Mouse (Mus musculus) limb, embryonic 10.5 days (tissue): ENCODE data around the gene Dnaaf3. TPM values are rescaled to one million over a fixed set of nuclear protein-coding genes. Genes with fewer than 3 reads are reported as not detected.

Source experiments
- DNase-seq: peaks from one replicate; pipeline ENCODE4 v3.0.0-alpha.2; 2017; ENCODE audit warnings: low spot score
- H3K27ac ChIP-seq: fragments of 300-500 bp; sonication (generic); 2 replicates; pipeline ENCODE4 v1.5.1; 2016; ENCODE audit warnings: mild to moderate bottlenecking
- H3K27me3 ChIP-seq: fragments of 300-500 bp; sonication (generic); 2 replicates; pipeline ENCODE4 v1.6.1; 2016; ENCODE audit warnings: low read depth, mild to moderate bottlenecking; ENCODE audit not compliant: poor library complexity, severe bottlenecking
- H3K36me3 ChIP-seq: fragments of 300-500 bp; sonication (generic); 2 replicates; pipeline ENCODE4 v1.6.1; 2016; ENCODE audit warnings: mild to moderate bottlenecking, moderate library complexity
- H3K4me1 ChIP-seq: fragments of 300-500 bp; sonication (generic); 2 replicates; pipeline ENCODE4 v1.6.1; 2016
- H3K4me3 ChIP-seq: fragments of 300-500 bp; sonication (generic); 2 replicates; pipeline ENCODE4 v1.5.1; 2016; ENCODE audit warnings: mild to moderate bottlenecking, moderate library complexity
- H3K9me3 ChIP-seq: fragments of 300-500 bp; sonication (generic); replicated peaks from 2 replicates; pipeline ENCODE4 v1.6.1; 2016; ENCODE audit warnings: mild to moderate bottlenecking
- WGBS: fragments of 180-500 bp; shearing (Covaris S2); methylation state at CpG from one replicate; pipeline ENCODE4 v1.1.7; 2016; 5-methylcytosine and 5-hydroxymethylcytosine counted together
- polyA plus RNA-seq: library from polyadenylated mRNA; unstranded; fragments of >200 nt; fragmentation: Nextera tagmentation; extraction: Ambion mirVana; gene quantifications from 2 replicates; pipeline ENCODE4 v1.2.1, GENCODE M21; 2016

Gene Dnaaf3
- polyA plus RNA-seq, 1 experiment from 2014 or later, result 4.2 TPM

GRCm38 (mm10) chr7:4501558-4502397 is 30.5 kb downstream of the Dnaaf3 start, which contains the start of gene Ppp1r12c:
Ppp1r12c (minus strand) TSS chr7:4501680.
- H3K9me3 ChIP-seq, result no peaks in the 10 kb centered on the region
- peak within 1 kb of the TSS; percentile 93 for H3K27ac ChIP-seq
- WGBS, result under 1% methylated on average over 61 of the region's 62 CpGs
- no peaks in the 10 kb centered on the region for H3K27me3 ChIP-seq
- peak within 1 kb of the TSS; percentile 95 for H3K4me3 ChIP-seq
- peak; percentile 92 for DNase-seq
- peaks cover 13% of the 10 kb centered on the region for H3K36me3 ChIP-seq
- peaks cover 26% of the 10 kb centered on the region for H3K4me1 ChIP-seq

GRCm38 (mm10) chr7:4500892-4501471 is 31.3 kb downstream of the Dnaaf3 start:
- Histone ChIP-seq H3K27ac (peak overlapping the region; percentile 93), H3K27me3 (no peaks in the 10 kb centered on the region), H3K4me3 (peak overlapping the region; percentile 95), H3K9me3 (no peaks in the 10 kb centered on the region), H3K4me1 (peaks cover 26% of the 10 kb centered on the region), H3K36me3 (peaks cover 21% of the 10 kb centered on the region)
- DNase-seq, result peak; percentile 68
- WGBS, result under 1% methylated on average over 52 of the region's 52 CpGs

DNA sequence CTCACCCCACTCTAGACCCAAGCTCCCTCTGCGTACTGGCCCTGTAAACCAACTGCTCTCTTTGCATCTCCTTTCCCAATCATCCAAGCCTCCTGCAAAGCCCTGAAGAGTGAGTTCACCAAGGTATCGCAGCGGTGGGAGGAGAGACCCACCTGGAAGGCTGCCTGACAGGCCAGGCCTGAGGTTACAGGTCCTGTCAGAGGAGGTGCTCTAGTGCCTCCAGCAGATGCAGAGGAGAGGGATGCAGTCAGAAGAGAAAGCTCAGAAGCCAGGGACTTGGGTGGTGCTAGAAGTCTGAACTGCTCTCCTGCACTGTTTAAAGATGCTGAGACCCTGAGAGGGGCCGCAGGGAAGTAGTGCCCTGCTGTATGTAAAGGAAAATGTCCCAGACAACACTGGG is 33.2 kb downstream of the Dnaaf3 start:
- Histone ChIP-seq H3K4me3 (0 out of 2 replicates have a peak overlapping the region, but pooled peaks have one; percentile 95), H3K9me3 (no peaks in the 10 kb centered on the region), H3K27ac (no peak overlapping the region), H3K4me1 (peaks cover 26% of the 10 kb centered on the region), H3K27me3 (no peaks in the 10 kb centered on the region), H3K36me3 (peaks cover 40% of the 10 kb centered on the region)
- WGBS, result 94% methylated on average over 4 of the region's 4 CpGs
- no peak for DNase-seq

DNA sequence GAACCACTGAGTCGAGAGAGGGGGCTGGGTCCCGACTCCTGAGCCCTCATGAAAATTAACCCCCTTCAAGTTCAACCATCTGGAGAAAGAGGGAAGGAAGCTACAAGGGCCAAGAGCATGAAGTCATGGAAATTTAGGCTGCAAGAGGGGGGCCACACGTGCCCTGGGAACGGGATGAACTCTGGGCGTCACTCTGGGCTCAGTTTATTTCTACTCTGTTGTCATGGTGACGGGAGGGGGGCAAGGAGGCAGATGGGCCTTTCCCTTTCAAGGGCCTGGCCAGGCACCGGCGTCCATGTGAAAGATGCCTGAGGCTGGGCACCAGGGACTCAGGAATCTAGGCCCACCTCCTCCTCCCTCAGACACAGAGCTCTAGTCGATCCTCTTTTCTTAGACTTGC is 34.0 kb downstream of the Dnaaf3 start:
- Histone ChIP-seq H3K27me3 (no peaks in the 10 kb centered on the region), H3K4me1 (peaks cover 26% of the 10 kb centered on the region), H3K27ac (no peak overlapping the region), H3K36me3 (peaks cover 48% of the 10 kb centered on the region), H3K9me3 (no peaks in the 10 kb centered on the region), H3K4me3 (no peak overlapping the region)
- DNase-seq, result no peak
- 45% methylated on average over 9 of the region's 9 CpGs for WGBS

DNA sequence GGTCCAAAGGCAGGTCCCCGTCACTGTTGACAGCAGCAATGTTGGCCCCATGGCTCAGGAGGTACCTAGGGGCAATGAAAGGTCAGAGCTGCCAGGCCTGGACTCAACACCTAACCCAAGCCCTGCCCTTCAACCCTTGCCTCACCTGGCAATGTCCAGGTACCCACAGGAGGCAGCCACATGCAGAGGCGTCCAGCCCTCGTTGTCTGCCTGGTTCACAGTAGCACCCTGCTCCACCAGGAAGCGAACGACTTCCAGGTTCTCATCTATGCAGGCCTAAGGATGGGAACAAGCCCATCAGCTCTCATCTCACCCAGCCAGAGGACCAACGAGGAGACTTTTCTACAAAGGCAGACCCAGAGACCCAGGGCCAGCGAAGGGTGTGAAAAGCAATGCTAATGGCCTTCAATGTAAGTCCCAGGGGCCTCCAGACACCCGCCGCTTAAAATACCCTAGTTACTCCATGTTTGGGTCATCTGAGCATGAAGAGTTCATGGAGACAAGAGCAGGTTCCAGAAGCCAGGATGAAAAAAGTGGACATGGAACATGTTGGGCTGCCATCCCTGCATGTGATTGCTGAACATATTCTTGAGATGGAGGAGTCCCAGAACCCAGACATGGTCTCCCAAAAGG is 34.9 kb downstream of the Dnaaf3 start:
- Histone ChIP-seq H3K4me3 (no peak overlapping the region), H3K27me3 (no peaks in the 10 kb centered on the region), H3K9me3 (no peaks in the 10 kb centered on the region), H3K4me1 (peaks cover 26% of the 10 kb centered on the region), H3K36me3 (peaks cover 57% of the 10 kb centered on the region), H3K27ac (no peak overlapping the region)
- 96% methylated on average over 9 of the region's 9 CpGs for WGBS
- no peak for DNase-seq

- DNase-seq, result no peak
- WGBS, result 93% methylated on average over 3 of the region's 3 CpGs
These were observed 35.8 kb downstream of the Dnaaf3 start for GRCm38 (mm10) chr7:4496468-4496867.

GRCm38 (mm10) chr7:4493991-4494390 is 38.3 kb downstream of the Dnaaf3 start:
- Histone ChIP-seq H3K9me3 (no peaks in the 10 kb centered on the region), H3K4me3 (no peak overlapping the region), H3K4me1 (peaks cover 11% of the 10 kb centered on the region), H3K27ac (no peak overlapping the region), H3K36me3 (peaks cover 88% of the 10 kb centered on the region), H3K27me3 (no peaks in the 10 kb centered on the region)
- no peak for DNase-seq
- WGBS, result 89% methylated on average over 1 of the region's 1 CpGs

More at GRCm38 (mm10) chr7:4496468-4496867, 35.8 kb downstream of the Dnaaf3 start:
- H3K9me3 ChIP-seq, result no peaks in the 10 kb centered on the region
- peaks cover 26% of the 10 kb centered on the region for H3K4me1 ChIP-seq
- no peak overlapping the region for H3K4me3 ChIP-seq
- no peaks in the 10 kb centered on the region for H3K27me3 ChIP-seq
- peaks cover 66% of the 10 kb centered on the region for H3K36me3 ChIP-seq
- no peak overlapping the region for H3K27ac ChIP-seq

- Histone ChIP-seq H3K9me3 (no peaks in the 10 kb centered on the region), H3K27me3 (no peaks in the 10 kb centered on the region), H3K27ac (no peak overlapping the region), H3K4me3 (no peak overlapping the region), H3K4me1 (no peaks in the 10 kb centered on the region), H3K36me3 (peaks cover 100% of the 10 kb centered on the region)
- WGBS, result 84% methylated on average over 13 of the region's 13 CpGs
- DNase-seq, result no peak
These were observed 39.7 kb downstream of the Dnaaf3 start for GRCm38 (mm10) chr7:4492284-4493224.

GRCm38 (mm10) chr7:4491308-4491707 is 40.9 kb downstream of the Dnaaf3 start:
- Histone ChIP-seq H3K4me1 (no peaks in the 10 kb centered on the region), H3K27ac (no peak overlapping the region), H3K36me3 (peaks cover 100% of the 10 kb centered on the region), H3K4me3 (no peak overlapping the region), H3K27me3 (no peaks in the 10 kb centered on the region), H3K9me3 (no peaks in the 10 kb centered on the region)
- 89% methylated on average over 6 of the region's 6 CpGs for WGBS
- no peak for DNase-seq

GRCm38 (mm10) chr7:4482281-4482680 is 50.0 kb downstream of the Dnaaf3 start:
- H3K4me3 ChIP-seq, result no peak overlapping the region
- no peak for DNase-seq
- H3K9me3 ChIP-seq, result no peaks in the 10 kb centered on the region
- peaks cover 19% of the 10 kb centered on the region for H3K4me1 ChIP-seq
- WGBS, result 89% methylated on average over 12 of the region's 12 CpGs
- peaks cover 4% of the 10 kb centered on the region; the same call in 1 of the 2 replicates for H3K27me3 ChIP-seq
- H3K27ac ChIP-seq, result no peak overlapping the region
- H3K36me3 ChIP-seq, result peaks cover 69% of the 10 kb centered on the region

DNA sequence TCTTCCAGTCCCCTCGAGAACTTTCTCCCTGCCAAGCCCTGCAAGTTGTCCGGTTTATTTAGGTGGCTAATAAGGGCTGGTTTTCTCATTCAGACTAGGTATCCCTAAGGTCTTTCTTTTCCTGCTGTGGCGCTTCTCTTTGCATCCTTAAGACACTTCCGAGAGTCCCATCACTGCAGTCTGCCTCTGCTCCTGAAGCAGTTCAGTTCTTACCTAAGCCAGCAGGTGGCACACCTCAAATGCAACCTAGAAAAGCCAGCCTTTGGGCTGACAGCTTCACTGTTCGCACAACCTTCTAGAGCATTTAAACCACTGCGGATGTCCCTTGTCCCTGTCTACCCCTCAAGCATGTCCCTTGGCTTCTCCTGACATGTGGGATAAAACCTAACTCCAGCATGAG is 52.6 kb downstream of the Dnaaf3 start:
- Histone ChIP-seq H3K4me1 (peaks cover 20% of the 10 kb centered on the region), H3K27ac (no peak overlapping the region), H3K4me3 (no peak overlapping the region), H3K36me3 (peaks cover 43% of the 10 kb centered on the region), H3K9me3 (no peaks in the 10 kb centered on the region), H3K27me3 (peaks cover 27% of the 10 kb centered on the region)
- peak; percentile 56 for DNase-seq
- WGBS, result 20% methylated on average over 6 of the region's 6 CpGs

DNA sequence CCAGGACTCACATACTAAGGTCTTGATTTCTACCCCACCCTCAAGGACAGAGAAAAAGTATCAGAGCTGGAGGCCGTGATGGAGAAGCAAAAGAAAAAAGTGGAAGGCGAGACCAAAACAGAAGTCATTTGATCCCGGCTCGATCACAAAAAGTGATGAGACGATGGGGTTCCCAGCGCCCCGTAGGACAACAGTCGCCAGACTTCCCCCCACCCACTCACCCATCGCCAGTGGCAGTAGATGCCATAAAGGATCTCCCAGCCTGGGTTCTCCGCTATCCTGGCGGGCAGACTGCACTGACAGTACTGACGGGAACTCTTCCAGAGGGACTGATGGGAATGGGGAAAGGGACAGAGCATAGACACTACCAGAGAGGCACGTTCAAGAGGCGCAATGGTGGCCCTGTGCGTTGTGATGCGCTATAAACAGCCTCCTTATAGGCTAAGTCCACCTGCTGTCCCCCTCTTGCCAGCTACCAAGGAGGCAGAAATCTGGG is 53.4 kb downstream of the Dnaaf3 start:
- Histone ChIP-seq H3K4me3 (peak overlapping the region; percentile 64), H3K27ac (peak overlapping the region; percentile 90), H3K36me3 (peaks cover 34% of the 10 kb centered on the region), H3K4me1 (peaks cover 22% of the 10 kb centered on the region), H3K27me3 (peaks cover 35% of the 10 kb centered on the region), H3K9me3 (no peaks in the 10 kb centered on the region)
- DNase-seq, result no peak
- 3% methylated on average over 16 of the region's 16 CpGs for WGBS
